Mouse (Mus musculus) liver, embryonic 12.5 days (tissue): Measurements from ENCODE around the gene Hist1h2ak. TPM values are rescaled to one million over a fixed set of nuclear protein-coding genes. Genes with fewer than 3 reads are reported as not detected.
"Not testable (repeated sequence)": the region's sequence is repeated elsewhere in the genome, so short reads cannot be mapped to it uniquely, and the experiment has no call there.

Experiments
- ATAC-seq: fragments of 200-750 bp; cut with Nextera tagmentation; 2 replicates; pipeline ENCODE4 v1.8.0; 2017; ENCODE audit warnings: moderate number of reproducible peaks, mild to moderate bottlenecking, moderate library complexity
- H3K27ac ChIP-seq: fragments of 300-500 bp; sonication (generic); 2 replicates; pipeline ENCODE4 v1.5.1; 2016; ENCODE audit warnings: mild to moderate bottlenecking
- H3K27me3 ChIP-seq: fragments of 300-500 bp; sonication (generic); replicated peaks from 2 replicates; pipeline ENCODE4 v1.6.1; 2016; ENCODE audit warnings: mild to moderate bottlenecking, moderate library complexity
- H3K36me3 ChIP-seq: fragments of 300-500 bp; sonication (generic); 2 replicates; pipeline ENCODE4 v1.6.1; 2016; ENCODE audit warnings: mild to moderate bottlenecking, moderate library complexity
- H3K4me1 ChIP-seq: fragments of 300-500 bp; sonication (generic); 2 replicates; pipeline ENCODE4 v1.6.1; 2016
- H3K4me2 ChIP-seq: fragments of 300-500 bp; sonication (generic); 2 replicates; pipeline ENCODE4 v1.6.1; 2016; ENCODE audit warnings: mild to moderate bottlenecking, moderate library complexity
- H3K4me3 ChIP-seq: fragments of 300-500 bp; sonication (generic); 2 replicates; pipeline ENCODE4 v1.5.1; 2016; ENCODE audit warnings: mild to moderate bottlenecking, moderate library complexity
- H3K9ac ChIP-seq: fragments of 300-500 bp; sonication (generic); 2 replicates; pipeline ENCODE4 v1.6.1; 2016; ENCODE audit warnings: mild to moderate bottlenecking, moderate library complexity
- H3K9me3 ChIP-seq: fragments of 300-500 bp; sonication (generic); replicated peaks from 2 replicates; pipeline ENCODE4 v1.6.1; 2016; ENCODE audit warnings: mild to moderate bottlenecking, moderate library complexity
- WGBS: fragments of 180-500 bp; shearing (Covaris S2); methylation state at CpG from one replicate; pipeline ENCODE4 v1.1.7; 2016; ENCODE audit not compliant: insufficient replicate concordance; 5-methylcytosine and 5-hydroxymethylcytosine counted together
- polyA plus RNA-seq: library from polyadenylated mRNA; unstranded; fragments of >200 nt; fragmentation: Nextera tagmentation; extraction: Ambion mirVana; gene quantifications from 2 replicates; pipeline ENCODE4 v1.2.1, GENCODE M21; 2016

Gene Hist1h2ak
- polyA plus RNA-seq, 1 experiment from 2014 or later: 58.5 TPM

DNA sequence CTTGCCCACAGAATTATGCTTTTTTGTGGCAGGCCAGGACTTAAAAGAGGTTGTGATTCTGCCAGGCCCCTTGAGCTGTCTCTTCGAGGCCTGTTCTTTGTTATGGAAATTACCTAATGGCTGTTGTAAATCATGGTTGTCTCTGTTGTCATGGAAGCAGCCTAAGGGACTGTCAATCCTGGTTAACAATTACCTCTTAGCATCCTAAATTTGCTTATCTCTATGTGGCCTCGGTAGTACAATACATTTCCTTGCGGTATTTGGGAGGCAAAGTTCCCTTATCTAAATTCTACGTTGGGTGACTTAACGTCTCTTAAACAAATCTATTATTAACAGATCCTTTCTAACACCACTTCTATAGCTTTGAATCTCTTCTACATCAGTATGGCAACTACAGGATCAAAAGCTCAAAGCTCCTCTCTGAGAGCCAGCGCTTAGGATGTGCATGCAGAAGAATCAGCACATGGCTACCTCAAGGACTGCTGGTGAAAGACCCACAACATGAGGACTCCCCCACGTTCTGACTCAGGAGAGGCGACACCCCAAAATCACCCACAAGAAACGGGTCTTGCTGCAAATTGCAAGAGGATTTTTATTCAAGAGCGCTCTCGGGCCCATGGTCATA is 25.6 kb downstream of the Hist1h2ak start:
- Histone ChIP-seq H3K4me3 (no peak overlapping the region), H3K4me2 (no peak overlapping the region), H3K9me3 (no peaks in the 10 kb centered on the region), H3K27ac (no peak overlapping the region), H3K9ac (no peak overlapping the region), H3K36me3 (no peaks in the 10 kb centered on the region), H3K27me3 (no peaks in the 10 kb centered on the region), H3K4me1 (peaks cover 13% of the 10 kb centered on the region)
- no peak for ATAC-seq
- 41% methylated on average over 11 of the region's 11 CpGs for WGBS

DNA sequence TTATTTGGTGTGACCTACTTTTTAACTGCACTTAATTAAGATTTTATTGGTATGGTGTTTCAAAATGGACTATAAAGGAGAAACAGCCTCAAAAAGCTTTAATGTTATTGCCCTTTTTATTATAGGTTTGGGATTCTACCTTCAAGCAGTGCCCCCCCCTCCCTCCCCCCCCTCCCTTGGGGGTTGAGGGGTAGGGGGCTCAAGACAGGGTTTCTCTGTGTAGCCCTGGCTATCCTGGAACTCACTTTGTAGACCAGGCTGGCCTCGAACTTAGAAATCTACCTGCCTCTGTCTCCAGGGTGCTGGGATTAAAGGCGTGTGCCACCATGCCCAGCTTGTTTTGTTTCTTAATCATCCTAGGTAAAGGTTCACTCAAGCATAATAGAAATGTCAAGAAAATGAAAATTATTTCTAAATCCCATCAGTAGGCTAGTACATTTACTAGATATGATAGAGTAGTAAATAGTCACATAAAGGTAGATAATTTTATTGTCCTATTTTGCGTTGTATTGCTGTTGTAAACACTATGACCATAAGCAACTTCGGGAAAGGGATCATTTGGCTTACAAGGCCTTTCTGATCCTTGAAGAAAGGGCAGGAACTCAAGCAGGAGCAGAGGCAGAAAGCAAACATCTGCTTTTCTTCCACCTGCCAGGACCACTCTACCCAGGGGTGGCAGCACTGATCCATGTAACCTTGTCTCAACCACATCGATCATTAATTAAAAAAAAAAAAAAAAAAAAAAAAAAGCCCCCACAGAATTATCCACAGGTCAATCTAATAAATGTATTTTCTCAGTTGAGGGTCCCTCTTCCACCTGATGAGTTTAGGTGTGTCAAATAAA is 30.4 kb downstream of the Hist1h2ak start:
- Histone ChIP-seq H3K9ac (peak overlapping the region; percentile 62), H3K4me3 (peak overlapping the region; percentile 44), H3K4me1 (peaks cover 42% of the 10 kb centered on the region), H3K4me2 (peak overlapping the region; percentile 83), H3K9me3 (no peaks in the 10 kb centered on the region), H3K36me3 (no peaks in the 10 kb centered on the region), H3K27ac (peak overlapping the region; percentile 97), H3K27me3 (no peaks in the 10 kb centered on the region)
- ATAC-seq: no peak
- WGBS: 39% methylated on average over 5 of the region's 5 CpGs

DNA sequence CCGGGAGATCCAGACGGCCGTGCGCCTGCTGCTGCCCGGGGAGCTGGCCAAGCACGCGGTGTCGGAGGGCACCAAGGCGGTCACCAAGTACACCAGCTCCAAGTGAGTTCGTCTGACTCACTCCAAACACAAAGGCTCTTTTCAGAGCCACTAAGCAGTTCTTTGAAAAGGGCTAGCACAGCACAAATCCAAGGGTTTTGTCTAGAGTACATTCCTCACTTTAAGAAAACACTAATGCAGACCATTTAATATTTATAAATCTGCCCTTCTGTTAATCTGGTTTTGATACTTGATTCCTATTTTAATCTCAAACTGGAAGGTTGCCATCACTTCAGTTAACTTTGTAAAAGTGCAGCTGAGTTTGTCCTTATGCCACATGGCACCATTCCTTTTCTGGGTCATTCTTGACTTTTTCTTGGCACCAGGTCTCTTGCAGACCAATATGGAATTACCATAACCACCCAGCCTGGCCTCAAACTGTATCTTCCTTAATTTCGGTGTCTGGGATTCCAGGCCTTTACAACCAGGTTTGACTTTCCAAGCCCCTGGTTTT is 31.2 kb downstream of the Hist1h2ak start:
- peak overlapping the region; percentile 97 for H3K27ac ChIP-seq
- H3K36me3 ChIP-seq: no peaks in the 10 kb centered on the region
- ATAC-seq: peak; percentile 36
- H3K9ac ChIP-seq: peak overlapping the region; percentile 62
- peak overlapping the region; percentile 44 for H3K4me3 ChIP-seq
- 3% methylated on average over 11 of the region's 11 CpGs for WGBS
- no peaks in the 10 kb centered on the region for H3K27me3 ChIP-seq
- peaks cover 40% of the 10 kb centered on the region for H3K4me1 ChIP-seq
- no peaks in the 10 kb centered on the region for H3K9me3 ChIP-seq
- H3K4me2 ChIP-seq: peak overlapping the region; percentile 83

DNA sequence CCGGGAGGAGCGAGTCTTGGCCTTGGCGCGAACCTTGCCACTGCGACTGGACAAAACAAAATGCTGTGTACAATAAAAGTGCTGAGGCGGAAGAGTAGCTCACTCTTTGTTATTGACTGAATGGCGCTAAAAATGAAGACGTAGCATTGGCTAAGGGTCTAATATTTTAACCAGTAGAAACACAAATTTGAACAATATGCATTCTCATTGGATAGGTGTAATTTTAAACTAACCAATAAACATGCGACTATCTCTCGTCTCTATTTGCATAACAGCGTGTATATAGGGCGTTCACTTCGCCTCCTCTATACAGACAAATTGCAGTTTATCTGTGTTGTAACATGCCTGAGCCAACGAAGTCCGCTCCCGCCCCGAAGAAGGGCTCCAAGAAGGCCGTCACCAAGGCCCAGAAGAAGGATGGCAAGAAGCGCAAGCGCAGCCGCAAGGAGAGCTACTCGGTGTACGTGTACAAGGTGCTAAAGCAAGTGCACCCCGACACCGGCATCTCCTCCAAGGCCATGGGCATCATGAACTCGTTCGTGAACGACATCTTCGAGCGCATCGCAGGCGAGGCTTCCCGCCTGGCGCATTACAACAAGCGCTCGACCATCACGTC is 31.8 kb downstream of the Hist1h2ak start, which contains the start of gene Hist1h2bm:
TSS of gene Hist1h2bm (plus strand) at position 288 of the 616 bp plus-strand sequence.
- WGBS: 0% methylated on average over 37 of the region's 37 CpGs
- Histone ChIP-seq H3K4me1 (peaks cover 44% of the 10 kb centered on the region), H3K9ac (peak within 1 kb of the TSS; percentile 90), H3K4me3 (peak within 1 kb of the TSS; percentile 58), H3K4me2 (peak within 1 kb of the TSS; percentile 83), H3K27ac (peak within 1 kb of the TSS; percentile 97)
- not testable (repeated sequence) for H3K36me3 ChIP-seq, H3K27me3 ChIP-seq, H3K9me3 ChIP-seq
- ATAC-seq: peak; percentile 92

DNA sequence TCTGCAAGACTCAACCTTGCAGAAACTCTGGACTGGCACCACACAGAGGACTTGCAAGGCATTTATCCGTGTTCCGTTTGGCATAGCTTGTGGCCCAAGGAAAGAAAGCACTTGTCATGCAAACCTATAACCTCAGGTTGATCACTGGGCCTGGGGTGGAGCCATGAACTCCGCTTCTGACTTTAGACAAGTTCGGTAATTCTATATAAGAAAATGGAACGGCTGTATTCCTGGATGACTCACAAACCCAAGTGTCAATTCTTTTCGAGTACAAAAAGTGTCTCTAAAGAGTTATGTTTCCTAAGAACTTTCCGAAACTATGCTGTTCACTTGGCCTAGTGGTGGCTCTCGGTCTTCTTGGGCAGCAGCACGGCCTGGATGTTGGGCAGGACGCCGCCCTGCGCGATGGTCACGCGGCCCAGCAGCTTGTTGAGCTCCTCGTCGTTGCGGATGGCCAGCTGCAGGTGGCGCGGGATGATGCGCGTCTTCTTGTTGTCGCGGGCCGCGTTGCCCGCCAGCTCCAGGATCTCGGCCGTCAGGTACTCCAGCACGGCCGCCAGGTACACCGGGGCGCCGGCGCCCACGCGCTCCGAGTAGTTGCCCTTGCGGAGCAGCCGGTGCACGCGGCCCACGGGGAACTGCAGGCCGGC is 32.4 kb downstream of the Hist1h2ak start:
- H3K9me3 ChIP-seq, H3K27me3 ChIP-seq, H3K36me3 ChIP-seq: not testable (repeated sequence)
- WGBS: 3% methylated on average over 18 of the region's 44 CpGs
- H3K9ac ChIP-seq: peak overlapping the region; percentile 90
- H3K4me1 ChIP-seq: peaks cover 46% of the 10 kb centered on the region
- peak overlapping the region; percentile 58 for H3K4me3 ChIP-seq
- peak overlapping the region; percentile 83 for H3K4me2 ChIP-seq
- H3K27ac ChIP-seq: peak overlapping the region; percentile 97
- ATAC-seq: peak; percentile 9

DNA sequence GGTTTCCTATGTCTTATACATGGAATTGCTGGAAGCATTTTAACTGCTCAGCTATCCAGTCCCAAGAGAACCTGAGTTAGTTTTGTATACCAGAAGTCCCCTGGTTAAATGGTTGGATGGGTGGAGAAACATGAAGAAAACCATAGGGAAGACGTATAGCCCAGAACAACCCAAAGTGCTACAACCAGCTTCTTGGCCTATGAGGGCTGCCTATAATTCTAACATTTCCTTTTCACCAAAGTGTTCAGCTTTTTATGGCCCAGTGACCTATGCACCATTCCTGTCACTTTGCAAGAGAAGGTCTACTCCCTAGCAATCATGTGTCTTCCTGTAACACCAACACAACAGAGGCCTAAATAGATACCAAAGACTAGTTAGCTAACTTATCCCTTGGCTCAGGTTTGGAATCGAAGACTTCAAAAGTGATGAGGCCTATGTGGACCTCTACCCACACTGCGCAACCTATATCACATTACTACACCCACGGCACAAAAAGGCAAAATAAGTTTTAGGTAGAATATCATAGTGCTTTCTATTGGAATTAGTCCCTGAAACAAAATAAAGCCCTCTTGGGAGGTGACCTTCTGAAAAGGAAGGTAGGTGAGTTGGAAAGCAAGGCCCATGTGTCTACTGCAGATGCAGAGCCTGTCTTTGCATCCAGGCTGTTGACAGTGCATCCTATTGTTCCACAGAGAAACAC is 35.1 kb downstream of the Hist1h2ak start:
- 48% methylated on average over 4 of the region's 4 CpGs for WGBS
- H3K27ac ChIP-seq: peak overlapping the region; percentile 98
- no peaks in the 10 kb centered on the region for H3K36me3 ChIP-seq
- peak overlapping the region; percentile 77 for H3K4me2 ChIP-seq
- no peaks in the 10 kb centered on the region for H3K27me3 ChIP-seq
- H3K9me3 ChIP-seq: no peaks in the 10 kb centered on the region
- no peak for ATAC-seq
- H3K4me1 ChIP-seq: peaks cover 57% of the 10 kb centered on the region
- H3K9ac ChIP-seq: peak overlapping the region; percentile 90
- peak overlapping the region; percentile 61 for H3K4me3 ChIP-seq

DNA sequence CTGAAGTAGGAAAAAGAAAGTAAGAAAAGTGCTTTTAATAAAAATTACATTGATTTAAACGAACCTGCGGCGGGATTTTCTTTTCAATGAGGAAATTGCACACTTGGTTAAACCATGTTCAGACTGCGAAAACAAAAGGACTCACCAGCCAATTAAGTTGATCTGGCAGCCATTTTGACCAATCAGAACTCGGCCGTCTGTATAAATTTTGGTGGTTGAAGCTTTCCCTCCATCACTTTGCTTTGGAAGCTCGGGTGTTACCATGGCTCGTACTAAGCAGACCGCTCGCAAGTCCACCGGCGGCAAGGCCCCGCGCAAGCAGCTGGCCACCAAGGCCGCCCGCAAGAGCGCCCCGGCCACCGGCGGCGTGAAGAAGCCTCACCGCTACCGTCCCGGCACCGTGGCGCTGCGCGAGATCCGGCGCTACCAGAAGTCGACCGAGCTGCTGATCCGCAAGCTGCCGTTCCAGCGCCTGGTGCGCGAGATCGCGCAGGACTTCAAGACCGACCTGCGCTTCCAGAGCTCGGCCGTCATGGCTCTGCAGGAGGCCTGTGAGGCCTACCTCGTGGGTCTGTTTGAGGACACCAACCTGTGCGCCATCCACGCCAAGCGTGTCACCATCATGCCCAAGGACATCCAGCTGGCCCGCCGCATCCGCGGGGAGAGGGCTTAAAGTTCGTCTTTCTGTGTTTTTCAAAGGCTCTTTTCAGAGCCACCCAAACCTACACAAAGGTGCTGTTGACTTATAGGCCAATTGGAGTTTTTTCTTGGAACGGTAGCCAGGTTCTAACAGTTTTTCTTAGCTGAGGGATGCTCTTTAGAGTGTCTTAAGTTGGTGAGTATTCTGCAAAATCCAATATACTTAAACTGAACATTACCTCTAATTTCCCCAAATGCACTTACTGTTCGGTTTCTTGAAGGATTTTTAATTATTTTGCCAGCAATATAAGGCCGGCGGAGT is 36.0 kb downstream of the Hist1h2ak start, which contains the start of gene Hist1h3h:
TSS of gene Hist1h3h (plus strand) at position 263 of the 961 bp plus-strand sequence.
- peak; percentile 25 for ATAC-seq
- not testable (repeated sequence) for H3K36me3 ChIP-seq, H3K27me3 ChIP-seq, H3K9me3 ChIP-seq
- Histone ChIP-seq H3K4me1 (peaks cover 52% of the 10 kb centered on the region), H3K27ac (peak within 1 kb of the TSS; percentile 99), H3K4me2 (peak within 1 kb of the TSS; percentile 91), H3K9ac (peak within 1 kb of the TSS; percentile 90), H3K4me3 (peak within 1 kb of the TSS; percentile 61)
- WGBS: under 1% methylated on average over 27 of the region's 56 CpGs

DNA sequence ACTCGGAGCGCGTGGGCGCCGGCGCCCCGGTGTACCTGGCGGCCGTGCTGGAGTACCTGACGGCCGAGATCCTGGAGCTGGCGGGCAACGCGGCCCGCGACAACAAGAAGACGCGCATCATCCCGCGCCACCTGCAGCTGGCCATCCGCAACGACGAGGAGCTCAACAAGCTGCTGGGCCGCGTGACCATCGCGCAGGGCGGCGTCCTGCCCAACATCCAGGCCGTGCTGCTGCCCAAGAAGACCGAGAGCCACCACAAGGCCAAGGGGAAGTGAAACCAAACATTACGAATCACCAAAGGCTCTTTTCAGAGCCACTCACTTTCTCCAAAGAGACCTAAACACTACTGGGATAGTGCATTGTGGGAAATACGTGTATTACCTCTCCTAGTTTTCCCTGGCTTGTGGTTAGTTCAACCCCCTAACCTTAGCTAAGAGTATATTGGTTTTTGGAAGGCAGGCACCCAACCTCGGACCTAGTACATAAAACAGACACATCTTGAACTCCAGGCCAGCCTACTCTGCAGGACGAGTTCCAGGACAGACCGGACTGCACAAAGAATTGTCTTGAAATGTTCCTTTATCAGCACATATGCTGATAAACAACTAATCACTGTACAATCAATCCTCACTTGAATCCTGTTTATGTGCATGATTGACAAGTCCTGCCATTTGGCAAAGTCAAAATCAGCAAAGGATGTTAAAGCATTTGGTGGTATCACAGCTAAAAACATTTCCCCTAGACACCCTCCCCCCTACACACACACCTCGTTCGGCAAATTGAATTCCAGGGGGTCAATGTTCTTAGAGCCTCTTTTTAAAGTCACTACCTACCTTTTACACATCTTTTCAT is 36.9 kb downstream of the Hist1h2ak start:
- Histone ChIP-seq H3K9ac (peak overlapping the region; percentile 85), H3K27ac (peak overlapping the region; percentile 99), H3K4me3 (peak overlapping the region; percentile 59), H3K4me1 (peaks cover 53% of the 10 kb centered on the region), H3K4me2 (peak overlapping the region; percentile 91)
- H3K27me3 ChIP-seq, H3K9me3 ChIP-seq, H3K36me3 ChIP-seq: not testable (repeated sequence)
- under 1% methylated on average over 15 of the region's 38 CpGs for WGBS
- peak; percentile 2 for ATAC-seq

DNA sequence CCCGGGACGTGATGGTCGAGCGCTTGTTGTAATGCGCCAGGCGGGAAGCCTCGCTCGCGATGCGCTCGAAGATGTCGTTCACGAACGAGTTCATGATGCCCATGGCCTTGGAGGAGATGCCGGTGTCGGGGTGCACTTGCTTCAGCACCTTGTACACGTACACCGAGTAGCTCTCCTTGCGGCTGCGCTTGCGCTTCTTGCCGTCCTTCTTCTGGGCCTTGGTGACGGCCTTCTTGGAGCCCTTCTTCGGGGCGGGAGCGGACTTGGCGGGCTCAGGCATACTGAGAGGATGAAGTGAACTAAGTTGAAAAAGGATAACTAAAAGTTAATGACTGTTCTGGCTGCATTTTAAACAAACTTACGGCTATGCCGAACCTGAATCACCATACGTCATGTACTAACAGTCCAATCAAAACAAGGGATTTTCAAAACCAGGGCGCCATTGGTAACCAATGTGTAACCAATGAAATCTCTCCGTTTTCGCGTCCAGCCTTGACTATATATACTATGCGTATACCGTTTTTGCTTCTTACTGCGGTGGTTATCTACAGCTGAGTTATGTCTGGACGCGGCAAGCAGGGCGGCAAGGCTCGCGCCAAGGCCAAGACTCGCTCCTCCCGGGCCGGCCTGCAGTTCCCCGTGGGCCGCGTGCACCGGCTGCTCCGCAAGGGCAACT is 37.6 kb downstream of the Hist1h2ak start, which contains the start of the genes Hist1h2bl and Hist1h2ai:
TSS of gene Hist1h2bl (minus strand) at position 280 of the 676 bp plus-strand sequence.
TSS of gene Hist1h2ai (plus strand) at position 559 of the 676 bp plus-strand sequence.
- H3K27ac ChIP-seq: peak within 1 kb of the TSS; percentile 99
- peak within 1 kb of the TSS; percentile 59 for H3K4me3 ChIP-seq
- H3K4me2 ChIP-seq: peak within 1 kb of the TSS; percentile 91
- under 1% methylated on average over 35 of the region's 50 CpGs for WGBS
- H3K27me3 ChIP-seq, H3K9me3 ChIP-seq, H3K36me3 ChIP-seq: not testable (repeated sequence)
- peaks cover 59% of the 10 kb centered on the region for H3K4me1 ChIP-seq
- peak; percentile 85 for ATAC-seq
- peak within 1 kb of the TSS; percentile 85 for H3K9ac ChIP-seq
